In genomic region chr6:73280546-73281115, GRCm38 (mm10) we compare ENCODE assay signal across 19 mouse cellular contexts. TPM values are rescaled to one million over a fixed set of nuclear protein-coding genes. Genes with fewer than 3 reads are reported as not detected.
DNase-seq lines count a peak whose midpoint lies in the region; ATAC-seq and TF ChIP-seq lines count a peak whose summit lies in the region.
"Had no signal": no experiment of that assay in that cellular context is flagged by ENCODE, and none has a peak within 500 bp of the region (broad histone marks: within the 10 kb centered on the region; RNA-seq: fewer than 3 reads in every experiment).

No protein-coding gene starts in this region.

- no peaks in the 10 kb centered on the region for H3K4me1 ChIP-seq in kidney, embryonic 14.5 days (ENCODE audit: control insufficient read depth, insufficient read depth, low read length)
- H3K4me1 ChIP-seq in lung, embryonic 14.5 days (ENCODE audit: insufficient read depth) = no peaks in the 10 kb centered on the region
- peaks cover 5% of the 10 kb centered on the region; the same call in 1 of the 2 replicates for H3K4me1 ChIP-seq in kidney, postnatal 0 days (replicated peaks; ENCODE audit: insufficient read depth, low read length)
- no peaks in the 10 kb centered on the region for H3K4me1 ChIP-seq in midbrain, embryonic 14.5 days (ENCODE audit: control insufficient read depth, insufficient read depth, low read length)
- H3K4me1 ChIP-seq: embryonic facial prominence, embryonic 13.5 days; forebrain, embryonic 12.5 days; heart, embryonic 12.5 days; hindbrain, embryonic 10.5 days had no signal

- no peak overlapping the region for H3K4me2 ChIP-seq in kidney, embryonic 14.5 days (replicated peaks; ENCODE audit: low read depth, low read length)
- no peak overlapping the region for H3K4me2 ChIP-seq in lung, embryonic 14.5 days
- no peak overlapping the region for H3K4me2 ChIP-seq in kidney, postnatal 0 days (ENCODE audit: low read length)
- no peak overlapping the region for H3K4me2 ChIP-seq in midbrain, embryonic 14.5 days (ENCODE audit: low read length)
- H3K4me2 ChIP-seq: embryonic facial prominence, embryonic 13.5 days; forebrain, embryonic 12.5 days; heart, embryonic 12.5 days; hindbrain, embryonic 14.5 days had no signal

- no peaks in the 10 kb centered on the region for H3K27me3 ChIP-seq in kidney, embryonic 14.5 days (ENCODE audit: control insufficient read depth, insufficient read depth, low read length)
- no peaks in the 10 kb centered on the region for H3K27me3 ChIP-seq in lung, embryonic 14.5 days (ENCODE audit: insufficient read depth, low read length)
- H3K27me3 ChIP-seq in kidney, postnatal 0 days (ENCODE audit: insufficient read depth, low read length) = no peaks in the 10 kb centered on the region
- H3K27me3 ChIP-seq in midbrain, embryonic 14.5 days (ENCODE audit: control insufficient read depth, insufficient read depth, low read length) = no peaks in the 10 kb centered on the region
- H3K27me3 ChIP-seq: embryonic facial prominence, embryonic 13.5 days; forebrain, embryonic 12.5 days; heart, embryonic 12.5 days had no signal

- no peak for TF ChIP-seq CTCF in lung, embryonic 14.5 days (IDR thresholded peaks at IDR 0.05; ENCODE audit: low read depth)
- no peak for TF ChIP-seq CTCF in kidney, postnatal 0 days (IDR thresholded peaks at IDR 0.05; ENCODE audit: low read depth)

- DNase-seq in kidney, adult 11 months = peak; percentile 62
- DNase-seq in lung, embryonic 14.5 days = peak; percentile 3
- DNase-seq in lung, postnatal 36 days = no peak
- DNase-seq in kidney, postnatal 0 days (ENCODE audit: low spot score) = peak; percentile 21
- peak; percentile 51 to 73 for DNase-seq in kidney, postnatal 36 days
- DNase-seq in urinary bladder, adult 2 months (ENCODE audit: low spot score) = no peak
- DNase-seq in midbrain, embryonic 14.5 days = no peak
- DNase-seq: adrenal gland, adult 2 months; cerebellum, adult 2 months; cerebellum, postnatal 14 days; gastrocnemius, postnatal 10 days; heart, adult 2 months had no signal

- 69% methylated on average over 9 of the region's 9 CpGs for WGBS in kidney, embryonic 14.5 days
- 72% methylated on average over 9 of the region's 9 CpGs for WGBS in lung, embryonic 14.5 days
- WGBS in kidney, postnatal 0 days = 53% methylated on average over 9 of the region's 9 CpGs
- 82% methylated on average over 9 of the region's 9 CpGs for WGBS in midbrain, embryonic 14.5 days

- H3K36me3 ChIP-seq in kidney, embryonic 14.5 days (ENCODE audit: control insufficient read depth, insufficient read depth, low read length) = peaks cover 22% of the 10 kb centered on the region
- peaks cover 22% of the 10 kb centered on the region for H3K36me3 ChIP-seq in lung, embryonic 14.5 days (ENCODE audit: insufficient read depth)
- H3K36me3 ChIP-seq in kidney, postnatal 0 days (ENCODE audit: insufficient read depth, low read length) = peaks cover 13% of the 10 kb centered on the region; the same call in 1 of the 2 replicates
- H3K36me3 ChIP-seq in midbrain, embryonic 14.5 days (ENCODE audit: control insufficient read depth, insufficient read depth, low read length) = peaks cover 22% of the 10 kb centered on the region

- no peaks in the 10 kb centered on the region for H3K9me3 ChIP-seq in kidney, embryonic 14.5 days (ENCODE audit: control insufficient read depth, low read length)
- no peaks in the 10 kb centered on the region for H3K9me3 ChIP-seq in lung, embryonic 14.5 days (ENCODE audit: low read depth, low read length)
- no peaks in the 10 kb centered on the region for H3K9me3 ChIP-seq in kidney, postnatal 0 days (replicated peaks; ENCODE audit: low read length)
- H3K9me3 ChIP-seq in midbrain, embryonic 14.5 days (ENCODE audit: control insufficient read depth, low read length) = no peaks in the 10 kb centered on the region
- H3K9me3 ChIP-seq: embryonic facial prominence, embryonic 13.5 days; forebrain, embryonic 12.5 days; heart, embryonic 12.5 days; hindbrain, embryonic 10.5 days had no signal

- H3K9ac ChIP-seq in kidney, embryonic 14.5 days (ENCODE audit: low read depth, low read length) = no peak overlapping the region
- H3K9ac ChIP-seq in lung, embryonic 14.5 days = no peak overlapping the region
- H3K9ac ChIP-seq in kidney, postnatal 0 days (ENCODE audit: low read depth, low read length) = no peak overlapping the region
- no peak overlapping the region for H3K9ac ChIP-seq in midbrain, embryonic 14.5 days (replicated peaks; ENCODE audit: low read length)
- H3K9ac ChIP-seq: embryonic facial prominence, embryonic 13.5 days; forebrain, embryonic 12.5 days; heart, embryonic 12.5 days; hindbrain, embryonic 14.5 days had no signal

- no peak overlapping the region for H3K27ac ChIP-seq in kidney, embryonic 14.5 days (ENCODE audit: low read depth, low read length)
- H3K27ac ChIP-seq in lung, embryonic 14.5 days (ENCODE audit: low read depth) = no peak overlapping the region
- H3K27ac ChIP-seq in kidney, postnatal 0 days = no peak overlapping the region
- no peak overlapping the region for H3K27ac ChIP-seq in midbrain, embryonic 14.5 days (replicated peaks; ENCODE audit: low read depth, low read length)
- H3K27ac ChIP-seq: embryonic facial prominence, embryonic 13.5 days; forebrain, embryonic 12.5 days; heart, adult 2 months; hindbrain, embryonic 10.5 days; hindbrain, embryonic 14.5 days had no signal

- no peak for ATAC-seq in kidney, embryonic 14.5 days (ENCODE audit: low FRiP score, low TSS enrichment)
- no peak for ATAC-seq in lung, embryonic 14.5 days (ENCODE audit: insufficient read depth)
- ATAC-seq in kidney, postnatal 0 days (replicated peaks; ENCODE audit: low FRiP score, low read depth) = no peak
- no peak for ATAC-seq in midbrain, embryonic 14.5 days (ENCODE audit: low FRiP score, low TSS enrichment)
- ATAC-seq: forebrain, embryonic 16.5 days had no signal

- no peak overlapping the region for H3K4me3 ChIP-seq in kidney, embryonic 14.5 days (ENCODE audit: low read length)
- H3K4me3 ChIP-seq in lung, embryonic 14.5 days (ENCODE audit: low read depth, low read length) = no peak overlapping the region
- no peak overlapping the region for H3K4me3 ChIP-seq in kidney, postnatal 0 days (replicated peaks; ENCODE audit: low read depth, low read length)
- H3K4me3 ChIP-seq in midbrain, embryonic 14.5 days (replicated peaks; ENCODE audit: low read depth, low read length) = no peak overlapping the region
- H3K4me3 ChIP-seq: embryonic facial prominence, embryonic 13.5 days; forebrain, embryonic 12.5 days; heart, adult 2 months; heart, embryonic 12.5 days; hindbrain, embryonic 10.5 days had no signal

RNA-seq across cellular contexts. Expression of gene Suclg1, which starts 32.4 kb away (rescaled TPM):
- 206 and 227 TPM in 2 replicates for polyA plus RNA-seq in kidney, embryonic 14.5 days (2014; fragmentation: Nextera tagmentation; extraction: Ambion mirVana)
- 164 and 166 TPM in 2 replicates for polyA plus RNA-seq in lung, embryonic 14.5 days (2014; fragmentation: Nextera tagmentation; extraction: Ambion mirVana)
- polyA plus RNA-seq in kidney, postnatal 0 days (2015; fragmentation: Nextera tagmentation; extraction: Ambion mirVana) = 307 and 315 TPM in 2 replicates
- polyA plus RNA-seq in urinary bladder, adult 2 months (2012; rRNA removed) = 140 and 157 TPM in 2 replicates
- 148 and 154 TPM in 2 replicates for polyA plus RNA-seq in midbrain, embryonic 14.5 days (2014; fragmentation: Nextera tagmentation; extraction: Ambion mirVana)

RNA-seq across cellular contexts. Expression of gene Dnah6, which starts 59.2 kb away (rescaled TPM):
- 0.05 and 0.06 TPM in 2 replicates for polyA plus RNA-seq in kidney, embryonic 14.5 days (2014; fragmentation: Nextera tagmentation; extraction: Ambion mirVana)
- 0.14 and 0.24 TPM in 2 replicates for polyA plus RNA-seq in lung, embryonic 14.5 days (2014; fragmentation: Nextera tagmentation; extraction: Ambion mirVana)
- 0.05 and 0.09 TPM in 2 replicates for polyA plus RNA-seq in kidney, postnatal 0 days (2015; fragmentation: Nextera tagmentation; extraction: Ambion mirVana)
- 0.01 TPM in 2 replicates for polyA plus RNA-seq in urinary bladder, adult 2 months (2012; rRNA removed)
- 0.12 and 0.14 TPM in 2 replicates for polyA plus RNA-seq in midbrain, embryonic 14.5 days (2014; fragmentation: Nextera tagmentation; extraction: Ambion mirVana)
- polyA plus RNA-seq: embryonic facial prominence, embryonic 13.5 days had no signal

Comparison
In these comparisons a context has a peak if more than half of its experiments do, and no peak if none do; other contexts are left out.
1. DNase-seq: peak in kidney, adult 11 months (single experiment), lung, embryonic 14.5 days (single experiment), kidney, postnatal 0 days (single experiment) and kidney, postnatal 36 days (2 of 2); none in lung, postnatal 36 days (single experiment), urinary bladder, adult 2 months (single experiment) and midbrain, embryonic 14.5 days (single experiment).